9 mouse cellular contexts compared by ENCODE assay signal in genomic region chr9:99876373-99877055, GRCm38 (mm10). TPM values are rescaled to one million over a fixed set of nuclear protein-coding genes. Genes with fewer than 3 reads are reported as not detected.
DNase-seq lines count a peak whose midpoint lies in the region; ATAC-seq and TF ChIP-seq lines count a peak whose summit lies in the region.
"Had no signal": no experiment of that assay in that cellular context is flagged by ENCODE, and none has a peak within 500 bp of the region (broad histone marks: within the 10 kb centered on the region; RNA-seq: fewer than 3 reads in every experiment).

No protein-coding gene starts in this region.

- no peak overlapping the region for H3K27ac ChIP-seq in lung, embryonic 15.5 days
- H3K27ac ChIP-seq in forebrain, embryonic 12.5 days, result no peak overlapping the region
- H3K27ac ChIP-seq in limb, embryonic 12.5 days, result no peak overlapping the region
- no peak overlapping the region for H3K27ac ChIP-seq in stomach, embryonic 16.5 days (ENCODE audit: low read length)
- no peak overlapping the region for H3K27ac ChIP-seq in left cerebral cortex, adult 2 months

- DNase-seq in lung, postnatal 36 days, result no peak
- no peak for DNase-seq in left cerebral cortex, adult 2 months (ENCODE audit: extremely low spot score in 1 of 2, low spot score in 2 of 2)
- DNase-seq: cerebellum, adult 11-12 months had no signal

- H3K9ac ChIP-seq in lung, embryonic 15.5 days, result no peak overlapping the region
- no peak overlapping the region for H3K9ac ChIP-seq in forebrain, embryonic 12.5 days
- H3K9ac ChIP-seq in limb, embryonic 12.5 days (replicated peaks), result no peak overlapping the region
- no peak overlapping the region for H3K9ac ChIP-seq in stomach, embryonic 16.5 days (ENCODE audit: low read length)

- H3K27me3 ChIP-seq in lung, embryonic 15.5 days, result peaks cover 98% of the 10 kb centered on the region
- peaks cover 97% of the 10 kb centered on the region for H3K27me3 ChIP-seq in forebrain, embryonic 12.5 days
- peaks cover 95% of the 10 kb centered on the region for H3K27me3 ChIP-seq in limb, embryonic 12.5 days
- peaks cover 85% of the 10 kb centered on the region for H3K27me3 ChIP-seq in stomach, embryonic 16.5 days (ENCODE audit: control insufficient read depth, insufficient read depth, low read length)

- no peaks in the 10 kb centered on the region for H3K36me3 ChIP-seq in lung, embryonic 15.5 days
- no peaks in the 10 kb centered on the region for H3K36me3 ChIP-seq in forebrain, embryonic 12.5 days (replicated peaks)
- H3K36me3 ChIP-seq in limb, embryonic 12.5 days, result no peaks in the 10 kb centered on the region
- H3K36me3 ChIP-seq in stomach, embryonic 16.5 days (ENCODE audit: control insufficient read depth, insufficient read depth, low read length), result no peaks in the 10 kb centered on the region

- WGBS in lung, embryonic 15.5 days, result 2% methylated on average over 25 of the region's 25 CpGs
- under 1% methylated on average over 25 of the region's 25 CpGs for WGBS in forebrain, embryonic 12.5 days
- 1% methylated on average over 25 of the region's 25 CpGs for WGBS in limb, embryonic 12.5 days
- under 1% methylated on average over 25 of the region's 25 CpGs for WGBS in stomach, embryonic 16.5 days

- no peaks in the 10 kb centered on the region for H3K9me3 ChIP-seq in lung, embryonic 15.5 days
- no peaks in the 10 kb centered on the region for H3K9me3 ChIP-seq in forebrain, embryonic 12.5 days
- no peaks in the 10 kb centered on the region for H3K9me3 ChIP-seq in limb, embryonic 12.5 days
- no peaks in the 10 kb centered on the region for H3K9me3 ChIP-seq in stomach, embryonic 16.5 days (replicated peaks; ENCODE audit: control insufficient read depth, low read length)

- peaks cover 19% of the 10 kb centered on the region; the same call in 1 of the 2 replicates for H3K4me1 ChIP-seq in lung, embryonic 15.5 days
- H3K4me1 ChIP-seq in forebrain, embryonic 12.5 days, result peaks cover 42% of the 10 kb centered on the region
- peaks cover 29% of the 10 kb centered on the region for H3K4me1 ChIP-seq in limb, embryonic 12.5 days (replicated peaks)
- H3K4me1 ChIP-seq in stomach, embryonic 16.5 days (ENCODE audit: control insufficient read depth, insufficient read depth, low read length), result peaks cover 6% of the 10 kb centered on the region

- peak overlapping the region; percentile 28 for H3K4me3 ChIP-seq in lung, embryonic 15.5 days
- H3K4me3 ChIP-seq in forebrain, embryonic 12.5 days (replicated peaks), result peak overlapping the region; percentile 30
- H3K4me3 ChIP-seq in limb, embryonic 12.5 days (replicated peaks), result peak overlapping the region; percentile 31
- peak overlapping the region; percentile 28 for H3K4me3 ChIP-seq in stomach, embryonic 16.5 days (replicated peaks; ENCODE audit: low read length)
- H3K4me3 ChIP-seq in left cerebral cortex, adult 2 months, result no peak overlapping the region

- no peak for ATAC-seq in lung, embryonic 15.5 days (ENCODE audit: borderline replicate concordance, extremely low read depth, low FRiP score, low TSS enrichment)
- ATAC-seq in forebrain, embryonic 12.5 days (ENCODE audit: low FRiP score), result no peak
- no peak for ATAC-seq in limb, embryonic 12.5 days (ENCODE audit: insufficient number of reproducible peaks, insufficient read depth, low FRiP score, low TSS enrichment, low read depth)
- no peak for ATAC-seq in stomach, embryonic 16.5 days (ENCODE audit: insufficient read depth, low FRiP score)
- ATAC-seq in monocyte, adult 5-6 weeks (replicated peaks; ENCODE audit: insufficient number of reproducible peaks, low FRiP score, low TSS enrichment, poor library complexity, severe bottlenecking), result no peak

- intact Hi-C loops in left cerebral cortex, adult 2 months (cut with DNase I), result no loop called here

- H3K4me2 ChIP-seq in lung, embryonic 15.5 days, result peak overlapping the region; percentile 49
- peak overlapping the region; percentile 48 for H3K4me2 ChIP-seq in forebrain, embryonic 12.5 days
- peak overlapping the region; percentile 54 for H3K4me2 ChIP-seq in limb, embryonic 12.5 days
- H3K4me2 ChIP-seq in stomach, embryonic 16.5 days (ENCODE audit: low read depth, low read length), result peak overlapping the region; percentile 41

- TF ChIP-seq CTCF in left cerebral cortex, adult 2 months (IDR thresholded peaks at IDR 0.05), result no peak

RNA-seq across cellular contexts. Expression of gene Sox14, which starts 0.5 kb away (rescaled TPM):
- polyA plus RNA-seq in lung, embryonic 15.5 days (2015; fragmentation: Nextera tagmentation; extraction: Ambion mirVana), result not detected in 2 replicates
- 4.7 and 6.6 TPM in 2 replicates for polyA plus RNA-seq in forebrain, embryonic 12.5 days (2016; fragmentation: Nextera tagmentation; extraction: Ambion mirVana)
- polyA plus RNA-seq in limb, embryonic 12.5 days (2016; fragmentation: Nextera tagmentation; extraction: Ambion mirVana), result 0.29 and 0.39 TPM in 2 replicates
- not detected in 2 replicates for polyA plus RNA-seq in stomach, embryonic 16.5 days (2015; fragmentation: Nextera tagmentation; extraction: Ambion mirVana)
- not detected in 3 replicates for total RNA-seq in monocyte, adult 5-6 weeks (2017)
- not detected for total RNA-seq in left cerebral cortex, adult 2 months (2021)
- polyA plus RNA-seq: gonadal fat pad, adult 2 months had no signal
